Mouse (Mus musculus) adrenal gland, postnatal 14 days (tissue): ENCODE measurements around the gene Tuba1a. TPM values are rescaled to one million over a fixed set of nuclear protein-coding genes. Genes with fewer than 3 reads are reported as not detected.

Experiments used
- DNase-seq: peaks from one replicate; pipeline ENCODE4 v3.0.0; 2021; ENCODE audit warnings: mixed read lengths
- long read RNA-seq, 2 experiments: library from polyadenylated mRNA; stranded (forward); transcript quantifications; one replicate each; pipeline ENCODE4 v2.0.0; 2021
- total RNA-seq: library from RNA; stranded (reverse); gene quantifications from 2 replicates; pipeline ENCODE4 v1.2.3, GENCODE M21; 2021

Gene Tuba1a
- 124 and 185 TPM in 2 replicates for total RNA-seq
- long read RNA-seq, experiment 1, transcript Tuba1a-201 (4 exons, 1,803 nt) = major isoform, 257 of 275 reads
- long read RNA-seq, experiment 1, partial matches to known transcripts = 4 of 275 reads
- long read RNA-seq, experiment 1, other reads (novel, unspliced or antisense) = 14 of 275 reads
- long read RNA-seq, experiment 2, transcript Tuba1a-201 (4 exons, 1,803 nt) = major isoform, 205 of 229 reads
- long read RNA-seq, experiment 2, partial matches to known transcripts = 5 of 229 reads
- long read RNA-seq, experiment 2, other reads (novel, unspliced or antisense) = 19 of 229 reads

GRCm38 (mm10) chr15:98953401-98954356, at the start of gene Tuba1a, which contains the start of gene Gm49450:
Gene Tuba1a, minus strand, starts transcription at chr15:98953703.
Gene Gm49450, minus strand, starts transcription at chr15:98953551.
- DNase-seq = peak; percentile 88

- peak; percentile 83 for DNase-seq
Observed at GRCm38 (mm10) chr15:99001451-99001931, 48.0 kb upstream of the Tuba1a start.

GRCm38 (mm10) chr15:99000535-99001283, 47.2 kb upstream of the Tuba1a start:
- DNase-seq = peak; percentile 77

- DNase-seq = no peak
Observed at GRCm38 (mm10) chr15:98998775-98999157, 45.3 kb upstream of the Tuba1a start.

GRCm38 (mm10) chr15:98997938-98998774, 44.7 kb upstream of the Tuba1a start:
- DNase-seq = no peak

GRCm38 (mm10) chr15:98996840-98997239, 43.3 kb upstream of the Tuba1a start:
- no peak for DNase-seq

- DNase-seq = no peak
Observed at GRCm38 (mm10) chr15:98994957-98995520, 41.5 kb upstream of the Tuba1a start.

- peak; percentile 93 for DNase-seq
Observed at GRCm38 (mm10) chr15:98993865-98994264, 40.4 kb upstream of the Tuba1a start.

- DNase-seq = peak; percentile 97
Observed at GRCm38 (mm10) chr15:98993093-98993793, 39.7 kb upstream of the Tuba1a start.

GRCm38 (mm10) chr15:98992086-98992912, 38.8 kb upstream of the Tuba1a start:
- peak; percentile 60 for DNase-seq

- no peak for DNase-seq
Observed at GRCm38 (mm10) chr15:98991540-98992050, 38.1 kb upstream of the Tuba1a start.

- DNase-seq = peak; percentile 38
Observed at GRCm38 (mm10) chr15:98990669-98991539, 37.4 kb upstream of the Tuba1a start.

- no peak for DNase-seq
Observed at GRCm38 (mm10) chr15:98989701-98990430, 36.4 kb upstream of the Tuba1a start.

GRCm38 (mm10) chr15:98988787-98989186, 35.3 kb upstream of the Tuba1a start:
- DNase-seq = no peak

- no peak for DNase-seq
Observed at GRCm38 (mm10) chr15:98987661-98988181, 34.2 kb upstream of the Tuba1a start.

GRCm38 (mm10) chr15:98987077-98987630, 33.7 kb upstream of the Tuba1a start:
- no peak for DNase-seq
